Mouse (Mus musculus): ENCODE results near the gene Wdr82.

- TF ChIP-seq ZNF384 (IDR thresholded peaks at IDR 0.05; ENCODE audit: low read depth, low read length) (no peak), HCFC1 (IDR thresholded peaks at IDR 0.05; ENCODE audit: borderline replicate concordance, insufficient read depth, low read length) (no peak)
Observed at GRCm38 (mm10) chr9:106191355-106191754, 20.6 kb downstream of the Wdr82 start.

Measured in ES-E14 (cell line).